Mouse (Mus musculus) olfactory bulb, adult 2 months (tissue): ENCODE measurements around the gene Wdtc1.

Source experiments
- CTCF ChIP-seq: fragments of 200-500 bp; IDR thresholded peaks from 2 replicates; pipeline ENCODE4 v1.5.1; 2012; ENCODE audit warnings: low read depth, mild to moderate bottlenecking, low read length, moderate library complexity; ENCODE audit not compliant: insufficient read depth
- POLR2A ChIP-seq: fragments of 200-500 bp; IDR thresholded peaks from 2 replicates; pipeline ENCODE4 v1.6.1; 2012; ENCODE audit warnings: mild to moderate bottlenecking, low read depth, low read length, moderate library complexity; ENCODE audit not compliant: insufficient read depth

- TF ChIP-seq POLR2A (no peak), CTCF (no peak)
Observed at GRCm38 (mm10) chr4:133247072-133247471, 106.2 kb downstream of the Wdtc1 start.
